Mouse (Mus musculus) testis, postnatal 10 days (tissue): ENCODE measurements around the gene Adap1.

Source experiments
- DNase-seq: peaks from one replicate; pipeline ENCODE4 v3.0.0; 2021; ENCODE audit warnings: low spot score

Gene Adap1

DNA sequence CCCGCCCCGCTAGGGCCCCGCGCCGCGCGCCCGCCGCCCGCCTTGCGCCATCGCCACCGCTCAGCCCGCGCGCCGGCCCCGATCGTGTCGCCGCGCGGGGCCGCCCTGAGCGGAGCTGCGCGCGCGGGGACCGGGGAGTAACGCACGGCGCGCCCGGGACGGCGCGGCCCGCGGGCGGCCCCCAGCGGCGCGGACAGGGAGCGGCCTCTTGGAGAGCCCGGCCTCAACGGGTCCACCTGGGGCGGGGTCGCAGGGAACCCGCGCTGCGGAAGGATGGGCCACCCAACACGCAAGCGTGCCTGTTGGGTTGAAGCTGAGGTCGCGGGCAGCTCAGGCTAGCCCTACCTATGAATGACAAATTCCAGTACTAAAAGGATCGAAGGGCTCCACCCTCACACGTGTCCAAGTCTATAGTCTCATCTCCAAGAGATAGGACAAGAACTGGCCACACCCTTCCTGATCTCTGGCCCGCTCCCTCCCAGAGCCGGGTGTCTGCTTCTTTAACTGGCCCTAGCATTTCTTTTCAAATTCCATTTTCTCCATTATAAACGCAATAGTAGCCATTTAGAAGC, at the start of gene Adap1:
Gene Adap1 (minus strand): TSS at position 228 of the 572 bp plus-strand sequence.
- DNase-seq, result peak; percentile 72

DNA sequence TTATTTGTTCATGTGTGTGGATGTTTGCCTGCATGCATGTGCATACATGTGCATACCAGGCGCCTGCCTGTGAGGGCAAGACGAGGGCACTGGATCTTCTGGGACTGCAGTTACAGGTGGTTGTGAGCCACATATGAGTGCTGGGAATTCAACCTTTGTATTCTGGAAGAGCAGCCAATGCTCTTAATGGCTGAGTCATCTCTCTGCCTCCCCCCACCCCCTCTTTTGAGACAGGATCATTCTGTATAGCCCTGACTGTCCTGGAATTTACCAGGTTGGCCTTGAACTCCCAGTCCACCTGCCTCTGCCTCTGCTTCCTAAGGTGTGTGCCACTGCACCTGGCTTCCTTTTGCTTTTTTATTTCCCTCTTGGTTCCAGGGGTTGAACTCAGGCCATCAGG, 49.4 kb upstream of the Adap1 start:
- DNase-seq, result no peak

- DNase-seq, result no peak
These were observed 48.5 kb upstream of the Adap1 start for GRCm38 (mm10) chr5:139373889-139374444.

DNA sequence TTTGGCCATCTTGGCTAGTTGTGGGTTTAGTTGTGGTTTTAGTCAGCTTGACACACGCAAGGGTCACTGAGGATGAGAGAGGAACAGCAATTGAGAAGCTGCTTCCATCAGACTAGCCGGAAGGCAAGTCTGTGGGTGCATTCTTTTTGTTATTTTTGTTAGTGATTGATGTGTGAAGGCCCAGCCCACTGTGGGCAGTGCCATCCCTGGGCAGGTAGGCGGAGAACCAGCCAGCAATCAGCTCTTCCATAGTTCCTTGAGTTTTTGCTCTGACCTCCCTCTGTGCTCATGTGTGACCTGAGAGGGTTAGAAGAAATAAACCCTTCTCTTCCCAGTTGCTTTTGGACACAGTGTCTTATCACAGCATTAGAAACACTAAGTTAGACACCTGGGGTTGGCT, 47.7 kb upstream of the Adap1 start:
- DNase-seq, result no peak

- DNase-seq, result peak; percentile 97
These were observed 46.4 kb upstream of the Adap1 start for GRCm38 (mm10) chr5:139371631-139372401.

- DNase-seq, result no peak
These were observed 45.7 kb upstream of the Adap1 start for GRCm38 (mm10) chr5:139371118-139371517.

DNA sequence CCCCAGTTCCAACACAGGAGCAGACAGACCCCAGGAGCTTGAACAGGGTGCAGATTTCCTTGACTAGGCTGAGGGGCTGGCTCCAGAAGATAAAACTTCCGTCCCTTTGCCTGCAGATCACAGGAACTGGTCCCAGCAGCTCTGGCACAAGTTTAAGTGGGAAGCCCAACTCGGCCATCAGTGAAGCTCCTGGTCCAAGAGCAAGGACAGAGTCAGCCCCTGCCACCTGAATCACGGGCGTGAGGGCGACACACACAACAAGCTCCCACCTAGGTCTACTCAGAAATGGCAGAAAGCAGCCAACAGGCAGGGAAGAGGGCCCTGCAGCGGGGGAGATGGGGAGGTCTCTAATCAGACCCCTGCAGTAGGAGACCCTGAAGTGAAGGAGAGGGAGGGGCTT, 44.9 kb upstream of the Adap1 start:
- DNase-seq, result no peak

- no peak for DNase-seq
These were observed 43.4 kb upstream of the Adap1 start for GRCm38 (mm10) chr5:139368638-139369320.

- no peak for DNase-seq
These were observed 42.5 kb upstream of the Adap1 start for GRCm38 (mm10) chr5:139367884-139368458.

GRCm38 (mm10) chr5:139366484-139366883, 41.1 kb upstream of the Adap1 start:
- no peak for DNase-seq

DNA sequence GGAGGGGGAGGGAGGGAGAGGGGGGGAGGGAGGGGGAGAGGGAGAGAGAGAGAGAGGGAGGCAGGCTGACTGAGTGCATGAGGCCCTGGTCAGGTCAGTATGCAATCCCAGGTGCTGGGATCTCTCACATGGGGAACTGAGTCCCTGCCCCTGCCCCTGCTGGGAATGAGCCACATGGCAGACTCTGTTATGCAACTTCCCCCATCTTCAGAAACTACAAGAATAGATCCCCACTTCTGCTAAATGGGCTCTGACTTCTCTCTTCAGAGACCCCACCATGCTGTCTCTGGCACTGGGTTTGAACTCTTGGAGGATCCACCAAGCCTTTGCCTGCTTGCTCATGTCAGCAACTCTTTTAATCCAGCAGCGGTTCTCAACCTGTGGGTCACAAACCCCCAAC, 40.4 kb upstream of the Adap1 start:
- DNase-seq, result no peak

- no peak for DNase-seq
These were observed 39.6 kb upstream of the Adap1 start for GRCm38 (mm10) chr5:139364911-139365571.

GRCm38 (mm10) chr5:139364260-139364910, 39.0 kb upstream of the Adap1 start:
- DNase-seq, result peak; percentile 96

GRCm38 (mm10) chr5:139363858-139364257, 38.4 kb upstream of the Adap1 start:
- no peak for DNase-seq

DNA sequence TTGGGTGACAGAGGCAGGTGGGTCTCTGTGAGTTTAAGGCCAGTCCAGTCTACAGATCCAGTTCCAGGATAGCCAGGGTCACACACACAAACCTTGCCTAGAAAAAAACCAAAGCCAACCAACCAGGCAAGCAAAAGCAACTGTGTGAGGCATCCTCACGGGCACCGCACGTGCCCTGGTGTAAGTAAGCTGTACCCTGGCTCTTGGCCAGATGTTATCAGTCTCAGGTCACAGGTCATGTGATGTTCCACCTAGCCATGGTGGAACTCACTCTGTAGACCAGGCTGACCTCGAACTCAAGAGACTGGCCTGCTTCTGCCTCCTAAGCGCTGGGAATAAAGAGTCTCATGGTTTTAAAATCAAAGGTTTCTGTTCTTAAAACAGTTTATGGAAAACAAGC, 33.8 kb upstream of the Adap1 start:
- no peak for DNase-seq

DNA sequence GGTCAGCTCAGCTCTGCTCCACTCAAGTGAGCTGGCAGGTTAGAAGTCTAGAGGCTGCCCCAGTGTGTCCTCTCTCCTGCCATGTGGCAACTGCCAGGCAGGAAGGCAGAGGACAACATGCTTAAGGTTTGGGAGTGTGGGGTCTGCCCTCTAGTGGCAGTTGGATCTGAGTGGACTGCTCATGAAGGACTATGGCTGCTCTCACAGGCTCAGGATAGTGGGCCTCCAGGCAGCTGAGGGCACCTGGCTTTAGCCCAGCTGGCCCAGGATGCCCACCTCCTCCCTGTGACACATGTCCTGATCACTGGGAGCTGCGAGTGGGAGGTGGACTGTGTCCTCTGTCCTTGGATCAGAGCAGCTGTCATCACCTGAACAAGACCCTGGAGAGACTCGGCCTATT, 33.2 kb upstream of the Adap1 start:
- DNase-seq, result peak; percentile 72

- peak; percentile 90 for DNase-seq
These were observed 29.9 kb upstream of the Adap1 start for GRCm38 (mm10) chr5:139355235-139355772.

GRCm38 (mm10) chr5:139353946-139354345, 28.5 kb upstream of the Adap1 start:
- DNase-seq, result no peak

- DNase-seq, result no peak
These were observed 28.1 kb upstream of the Adap1 start for GRCm38 (mm10) chr5:139353496-139353895.

- DNase-seq, result no peak
These were observed 26.9 kb upstream of the Adap1 start, which contains the start of gene Cyp2w1 for GRCm38 (mm10) chr5:139352317-139352716. TSS of gene Cyp2w1 (plus strand) at chr5:139352617.

GRCm38 (mm10) chr5:139351628-139352027, 26.2 kb upstream of the Adap1 start:
- DNase-seq, result no peak
